Mouse (Mus musculus) heart, postnatal 14 days (tissue): ENCODE results near the gene Mrpl14. TPM values are rescaled to one million over a fixed set of nuclear protein-coding genes. Genes with fewer than 3 reads are reported as not detected.

ENCODE experiments used
- DNase-seq, 2 experiments: peaks; one replicate each; pipeline ENCODE4 v3.0.0; 2021 to 2022
- intact Hi-C: fragments of 180-260 bp; cut with DNase I; formaldehyde crosslinking; loops from one replicate; pipeline ENCODE4 v1.15.1; 2025
- total RNA-seq, 2 experiments: library from RNA; stranded (reverse); gene quantifications; 2 replicates each; pipeline ENCODE4 v1.2.3; 2021

The Mrpl14 gene
- total RNA-seq, 2 experiments from 2014 or later: 116 to 123 TPM

DNA sequence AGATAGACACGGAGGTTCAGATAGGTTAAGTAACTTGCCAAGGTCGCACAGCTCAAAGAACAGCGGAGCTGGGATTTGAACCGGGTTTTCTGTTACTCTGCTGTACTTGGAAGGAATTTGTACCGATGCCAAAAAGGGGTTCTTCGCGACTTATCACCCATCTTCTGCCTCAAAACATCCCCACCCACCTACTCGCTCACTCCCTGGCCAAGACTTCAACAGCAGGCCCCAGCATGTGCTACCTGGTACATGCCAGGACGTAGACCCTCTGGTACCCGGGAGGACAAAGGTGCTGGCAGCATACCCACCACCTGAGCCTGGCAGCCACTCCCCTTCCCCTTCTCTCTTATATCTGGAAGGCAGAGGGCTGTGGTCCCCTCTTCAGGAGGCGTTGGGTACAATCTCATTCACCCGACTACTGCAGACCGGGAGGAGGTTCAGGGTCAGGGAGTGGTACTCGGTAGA lies 1.4 kb upstream of the Mrpl14 start:
- DNase-seq: no peak
- intact Hi-C loops: no loop called here

- intact Hi-C loops: no loop called here
- peak; percentile 51 to 64 for DNase-seq
Observed at GRCm38 (mm10) chr17:45685171-45686092, 690 bp upstream of the Mrpl14 start.

DNA sequence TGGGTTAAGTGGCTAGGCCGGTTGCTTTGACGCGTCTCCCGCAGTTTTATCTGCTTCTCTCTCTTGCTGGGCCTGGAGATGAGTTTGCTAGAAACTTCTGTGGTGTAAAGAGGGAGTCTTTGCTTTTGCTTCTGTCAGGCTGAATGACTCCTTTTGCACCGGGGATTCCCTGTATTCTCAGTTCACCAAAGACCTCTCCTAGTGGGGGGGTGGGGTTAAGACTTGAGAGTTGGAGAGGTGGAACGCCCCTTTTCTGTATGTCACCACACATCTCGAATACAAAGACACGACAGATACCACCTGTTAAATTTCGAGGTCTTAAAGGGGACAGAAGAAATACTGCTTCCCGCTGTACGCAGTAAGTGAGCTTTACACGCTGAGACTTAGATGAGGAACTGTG lies 594 bp downstream of the Mrpl14 start, which contains the start of gene Tmem63b:
Gene Tmem63b, minus strand, starts transcription at position 190 of the 400 bp plus-strand sequence.
- DNase-seq: no peak
- intact Hi-C loops: no loop called here

- DNase-seq: no peak
- intact Hi-C loops: no loop called here
Observed at GRCm38 (mm10) chr17:45689120-45689519, 3.0 kb downstream of the Mrpl14 start.

- DNase-seq: no peak
- intact Hi-C loops: no loop called here
Observed at GRCm38 (mm10) chr17:45690044-45690443, 3.9 kb downstream of the Mrpl14 start.

DNA sequence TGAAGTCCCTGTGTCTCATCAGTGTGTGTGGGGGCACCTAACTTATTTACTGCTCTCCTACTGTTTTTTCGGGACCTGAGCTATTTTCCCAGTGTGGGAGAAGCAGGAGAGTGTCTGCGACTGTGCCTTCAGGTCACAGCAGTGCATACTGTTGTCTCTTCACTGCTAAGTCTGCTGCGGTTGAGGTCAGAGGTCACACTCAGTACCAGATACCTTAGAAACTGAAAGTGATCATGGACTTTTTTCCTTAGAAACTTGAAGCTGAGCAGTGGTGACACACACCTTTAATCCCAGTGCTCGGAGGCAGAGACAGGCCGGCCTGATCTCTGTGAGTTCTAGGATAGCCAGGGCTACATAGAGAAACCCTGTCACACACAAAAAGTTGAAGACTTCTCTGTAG lies 6.0 kb downstream of the Mrpl14 start:
- intact Hi-C loops: no loop called here
- DNase-seq: no peak

GRCm38 (mm10) chr17:45693812-45694565 lies 7.9 kb downstream of the Mrpl14 start:
- DNase-seq: peak in 1 of 2 experiments; percentile 52
- intact Hi-C loops: no loop called here

- intact Hi-C loops: no loop called here
- DNase-seq: no peak
Observed at GRCm38 (mm10) chr17:45695227-45696120, 9.4 kb downstream of the Mrpl14 start.

DNA sequence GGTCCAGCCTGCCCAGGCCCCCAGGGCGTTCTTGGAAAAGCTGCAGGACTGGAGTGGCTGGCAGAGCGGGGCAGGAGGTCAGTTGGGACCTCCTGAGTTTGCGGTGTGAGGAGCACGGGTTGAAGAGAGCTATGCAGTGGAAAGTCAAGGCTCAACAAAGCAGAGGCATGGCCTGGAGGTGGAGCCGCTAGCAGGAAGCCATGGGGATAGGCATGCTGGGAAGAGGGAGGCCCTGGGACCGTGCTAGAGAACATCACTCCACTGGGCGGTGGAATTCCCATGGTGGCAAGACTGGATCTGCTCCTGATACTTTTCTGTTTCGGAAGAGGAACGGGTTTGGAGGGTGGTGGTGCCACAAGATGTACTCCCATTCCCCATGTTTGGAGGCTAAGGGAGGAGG lies 10.9 kb downstream of the Mrpl14 start:
- DNase-seq: no peak
- intact Hi-C loops: no loop called here

- intact Hi-C loops: no loop called here
- DNase-seq: no peak
Observed at GRCm38 (mm10) chr17:45698368-45698767, 12.2 kb downstream of the Mrpl14 start.

GRCm38 (mm10) chr17:45699039-45699740 lies 13.1 kb downstream of the Mrpl14 start:
- no peak for DNase-seq
- intact Hi-C loops: no loop called here

- DNase-seq: peak; percentile 51 to 56
- intact Hi-C loops: no loop called here
Observed at GRCm38 (mm10) chr17:45700496-45701235, 14.5 kb downstream of the Mrpl14 start.

- DNase-seq: no peak
- intact Hi-C loops: no loop called here
Observed at GRCm38 (mm10) chr17:45701236-45701591, 15.1 kb downstream of the Mrpl14 start.

DNA sequence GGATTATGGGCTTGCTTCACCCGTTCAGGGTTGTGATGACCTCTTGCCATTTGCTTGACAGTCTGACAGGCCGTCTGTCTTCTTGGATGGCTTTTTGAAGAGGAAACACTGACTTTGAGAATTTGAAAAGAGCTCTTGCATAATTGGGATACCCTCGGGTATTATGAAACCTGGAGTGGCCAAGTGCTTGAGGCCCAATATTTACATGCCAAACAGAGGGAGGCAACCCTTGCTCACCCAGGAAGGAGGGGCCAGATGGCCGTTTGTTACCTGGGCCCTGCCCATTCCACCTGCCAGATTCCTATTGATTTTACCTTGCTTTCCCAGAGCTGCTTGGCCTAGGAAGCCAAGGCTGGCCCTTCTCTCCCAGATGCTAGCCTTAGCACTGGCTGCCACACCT lies 16.1 kb downstream of the Mrpl14 start:
- intact Hi-C loops: no loop called here
- no peak for DNase-seq

DNA sequence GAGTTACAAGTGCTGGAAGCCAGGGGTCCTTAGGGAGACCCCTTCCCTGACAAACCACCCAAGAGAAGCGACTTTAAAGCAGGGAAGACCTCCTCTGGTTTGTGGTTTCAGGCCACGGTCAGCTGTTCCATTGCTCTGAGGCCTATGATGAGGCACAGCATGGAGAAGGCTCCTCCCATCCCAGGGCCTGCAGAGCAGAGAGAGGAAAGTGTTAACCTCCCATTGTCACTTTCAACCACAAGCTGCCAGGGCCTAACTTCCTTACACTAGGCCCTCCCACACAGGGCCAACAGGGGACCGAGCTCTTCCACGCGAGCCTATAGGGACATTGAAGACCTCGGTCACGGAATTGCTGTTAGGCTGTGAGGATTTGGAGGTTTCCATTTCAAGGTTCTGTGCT lies 17.1 kb downstream of the Mrpl14 start:
- intact Hi-C loops: no loop called here
- no peak for DNase-seq

GRCm38 (mm10) chr17:45706796-45707195 lies 20.7 kb downstream of the Mrpl14 start:
- no peak for DNase-seq
- intact Hi-C loops: no loop called here

DNA sequence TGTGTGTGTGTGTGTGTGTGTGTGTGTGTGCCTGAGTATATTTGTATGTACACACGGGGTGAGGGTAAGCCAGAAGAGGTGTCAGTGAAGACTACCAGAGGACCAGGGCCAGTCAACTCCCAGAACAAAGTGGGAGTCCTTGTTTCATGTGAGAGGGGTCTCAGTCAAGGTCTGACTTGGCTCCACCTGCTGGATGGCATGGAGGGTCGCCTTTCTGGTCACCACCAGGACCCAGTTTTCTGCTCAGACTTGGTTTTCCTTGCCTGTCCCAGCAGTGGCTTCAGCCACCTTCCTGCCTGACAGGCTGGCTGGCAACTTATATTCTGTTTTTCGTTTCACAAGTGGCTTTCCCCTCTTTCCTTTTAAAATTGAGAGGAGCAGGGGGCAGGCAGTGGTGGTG lies 21.3 kb downstream of the Mrpl14 start:
- intact Hi-C loops: no loop called here

DNA sequence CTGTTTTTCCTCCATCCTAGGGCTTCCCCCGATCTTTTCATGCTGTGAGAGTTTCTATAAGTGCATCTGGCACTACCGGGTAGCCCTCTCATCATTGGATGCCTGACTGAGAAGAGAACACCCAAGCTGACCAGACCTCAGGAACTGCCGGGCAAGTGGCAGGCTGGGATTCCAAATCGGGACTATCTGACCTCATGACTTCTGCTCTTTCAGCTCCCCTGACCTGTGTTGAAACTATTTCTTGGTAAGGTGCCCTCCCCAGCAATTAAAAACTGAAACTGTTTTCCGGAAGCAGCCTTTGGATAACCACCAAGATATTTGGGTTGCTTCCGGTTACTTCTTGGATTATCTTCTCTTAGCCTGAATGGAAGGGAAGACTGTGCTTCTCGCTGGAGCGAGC lies 22.1 kb downstream of the Mrpl14 start:
- DNase-seq: no peak
- intact Hi-C loops: no loop called here

More for the DNA sequence above, 21.3 kb downstream of the Mrpl14 start:
- no peak for DNase-seq

DNA sequence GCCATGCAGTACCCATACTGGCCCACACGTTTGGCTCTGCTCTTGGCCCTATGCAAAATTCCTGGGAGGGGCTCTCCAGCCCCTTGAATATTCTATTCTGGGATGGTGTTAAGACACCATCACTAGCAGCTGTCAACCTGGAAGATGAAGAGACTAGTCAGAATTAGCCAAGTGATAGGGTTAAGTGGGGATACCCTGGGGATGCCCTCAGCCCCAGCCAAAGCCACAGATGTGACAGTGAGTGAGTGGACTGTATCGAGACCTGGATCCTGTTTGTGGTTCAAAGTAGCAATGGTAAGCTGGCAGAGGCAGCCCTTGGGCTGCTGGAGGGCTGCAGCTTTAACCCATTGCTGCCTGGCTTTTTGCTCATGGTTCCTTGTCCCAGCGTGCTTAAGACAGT lies 23.7 kb downstream of the Mrpl14 start:
- DNase-seq: no peak
- intact Hi-C loops: no loop called here
